Mouse (Mus musculus) hindbrain, postnatal 0 days (tissue): ENCODE data around the gene Kdm2a. TPM values are rescaled to one million over a fixed set of nuclear protein-coding genes. Genes with fewer than 3 reads are reported as not detected.

Experiments used
- ATAC-seq: fragments of 200-750 bp; cut with Nextera tagmentation; 2 replicates; pipeline ENCODE4 v1.8.0; 2017; ENCODE audit warnings: mild to moderate bottlenecking, moderate TSS enrichment, moderate library complexity
- DNase-seq: peaks from one replicate; pipeline ENCODE4 v3.0.0-alpha.2; 2015; ENCODE audit warnings: low spot score
- H3K27ac ChIP-seq: fragments of 300-500 bp; sonication (generic); 2 replicates; pipeline ENCODE4 v1.5.1; 2014; ENCODE audit warnings: mild to moderate bottlenecking
- H3K27me3 ChIP-seq: fragments of 300-500 bp; sonication (generic); 2 replicates; pipeline ENCODE4 v1.6.1; 2014; ENCODE audit warnings: low read length, mixed read lengths; ENCODE audit not compliant: insufficient read depth
- H3K36me3 ChIP-seq: fragments of 300-500 bp; sonication (generic); 2 replicates; pipeline ENCODE4 v1.6.1; 2014; ENCODE audit warnings: low read length, mixed read lengths; ENCODE audit not compliant: insufficient read depth
- H3K4me1 ChIP-seq: fragments of 300-500 bp; sonication (generic); 2 replicates; pipeline ENCODE4 v1.6.1; 2014; ENCODE audit warnings: antibody characterized with exemption, low read length, mixed read lengths; ENCODE audit not compliant: insufficient read depth
- H3K4me2 ChIP-seq: fragments of 300-500 bp; sonication (generic); 2 replicates; pipeline ENCODE4 v1.6.1; 2014; ENCODE audit warnings: low read depth, mild to moderate bottlenecking, low read length, moderate library complexity, mixed read lengths
- H3K4me3 ChIP-seq: fragments of 300-500 bp; sonication (generic); 2 replicates; pipeline ENCODE4 v1.5.1; 2014; ENCODE audit warnings: low read length
- H3K9ac ChIP-seq: fragments of 300-500 bp; sonication (generic); replicated peaks from 2 replicates; pipeline ENCODE4 v1.6.1; 2014; ENCODE audit warnings: mild to moderate bottlenecking, low read length, moderate library complexity, mixed read lengths
- H3K9me3 ChIP-seq: fragments of 300-500 bp; sonication (generic); 2 replicates; pipeline ENCODE4 v1.6.1; 2016; ENCODE audit warnings: low read length, mixed read lengths
- CTCF ChIP-seq: IDR thresholded peaks from 2 replicates; pipeline ENCODE4 v1.5.1; 2016; ENCODE audit warnings: antibody characterized with exemption, control low read depth, low read depth
- WGBS: fragments of 180-500 bp; shearing (Covaris S2); extraction: QIAGEN DNeasy Blood & Tissue Kit; methylation state at CpG from one replicate; pipeline ENCODE4 v1.1.7; 2014; 5-methylcytosine and 5-hydroxymethylcytosine counted together
- polyA plus RNA-seq: library from polyadenylated mRNA; unstranded; fragments of >200 nt; fragmentation: Nextera tagmentation; extraction: Ambion mirVana; gene quantifications from 2 replicates; pipeline ENCODE4 v1.2.1, GENCODE M21; 2015
- total RNA-seq: library from RNA; depleted of rRNA; stranded (reverse); fragments of >200 nt; gene quantifications from 2 replicates; pipeline ENCODE4 v1.2.3, GENCODE M21; 2014; rRNA removed

Kdm2a gene
- total RNA-seq, result 67.5 and 73.7 TPM in 2 replicates
- polyA plus RNA-seq, result 18.0 and 19.8 TPM in 2 replicates

GRCm38 (mm10) chr19:4397798-4398629 lies at the start of gene Kdm2a:
Kdm2a (minus strand) TSS chr19:4398285.
- DNase-seq, result peak; percentile 52
- Histone ChIP-seq H3K36me3 (no peaks in the 10 kb centered on the region), H3K27me3 (no peaks in the 10 kb centered on the region), H3K9ac (peak within 1 kb of the TSS; percentile 76), H3K4me1 (no peaks in the 10 kb centered on the region; the same call in 1 of the 2 replicates), H3K4me3 (peak within 1 kb of the TSS; percentile 100), H3K4me2 (peak within 1 kb of the TSS; percentile 76), H3K9me3 (no peaks in the 10 kb centered on the region), H3K27ac (peak within 1 kb of the TSS; percentile 92)
- under 1% methylated on average over 77 of the region's 82 CpGs for WGBS
- ATAC-seq, result peak; percentile 41; the same call in 1 of the 2 replicates
- TF ChIP-seq CTCF, result no peak

GRCm38 (mm10) chr19:4447445-4447844 lies 49.4 kb upstream of the Kdm2a start:
- 0 out of 2 replicates have a peak, but pooled peaks have one; percentile 21 for ATAC-seq
- WGBS, result 89% methylated on average over 9 of the region's 9 CpGs
- Histone ChIP-seq H3K9ac (no peak overlapping the region), H3K4me1 (no peaks in the 10 kb centered on the region), H3K4me2 (no peak overlapping the region), H3K27me3 (no peaks in the 10 kb centered on the region), H3K4me3 (no peak overlapping the region), H3K9me3 (no peaks in the 10 kb centered on the region), H3K27ac (no peak overlapping the region), H3K36me3 (no peaks in the 10 kb centered on the region)
- DNase-seq, result no peak
- TF ChIP-seq CTCF, result no peak

- Histone ChIP-seq H3K4me1 (0 out of 2 replicates have a peak, but pooled peaks cover 1% of the 10 kb centered on the region), H3K9ac (no peak overlapping the region), H3K4me2 (no peak overlapping the region), H3K36me3 (no peaks in the 10 kb centered on the region), H3K27me3 (no peaks in the 10 kb centered on the region), H3K4me3 (no peak overlapping the region), H3K9me3 (no peaks in the 10 kb centered on the region), H3K27ac (no peak overlapping the region)
- 84% methylated on average over 8 of the region's 8 CpGs for WGBS
- ATAC-seq (no peak), DNase-seq (no peak)
- no peak for TF ChIP-seq CTCF
Measured at GRCm38 (mm10) chr19:4446661-4447420, 48.8 kb upstream of the Kdm2a start.

- ATAC-seq, result peak; percentile 61; the same call in 1 of the 2 replicates
Measured at GRCm38 (mm10) chr19:4442408-4442807, 44.3 kb upstream of the Kdm2a start.

GRCm38 (mm10) chr19:4441621-4442161 lies 43.6 kb upstream of the Kdm2a start:
- Histone ChIP-seq H3K4me3 (no peak overlapping the region), H3K27ac (no peak overlapping the region; the same call in 1 of the 2 replicates)

More at GRCm38 (mm10) chr19:4442408-4442807, 44.3 kb upstream of the Kdm2a start:
- 5% methylated on average over 3 of the region's 3 CpGs for WGBS
- no peaks in the 10 kb centered on the region for H3K36me3 ChIP-seq
- peak overlapping the region; percentile 60 for H3K27ac ChIP-seq
- peak; percentile 90 for TF ChIP-seq CTCF
- no peaks in the 10 kb centered on the region for H3K9me3 ChIP-seq
- peak; percentile 81 for DNase-seq
- peaks cover 9% of the 10 kb centered on the region; the same call in 1 of the 2 replicates for H3K27me3 ChIP-seq
- no peak overlapping the region for H3K9ac ChIP-seq
- H3K4me3 ChIP-seq, result no peak overlapping the region
- no peak overlapping the region for H3K4me2 ChIP-seq
- H3K4me1 ChIP-seq, result peaks cover 10% of the 10 kb centered on the region; the same call in 1 of the 2 replicates

GRCm38 (mm10) chr19:4441090-4441591 lies 43.1 kb upstream of the Kdm2a start:
- 21% methylated on average over 6 of the region's 6 CpGs for WGBS
- Histone ChIP-seq H3K4me3 (no peak overlapping the region), H3K9me3 (no peaks in the 10 kb centered on the region), H3K27me3 (peaks cover 9% of the 10 kb centered on the region; the same call in 1 of the 2 replicates), H3K4me2 (no peak overlapping the region), H3K36me3 (no peaks in the 10 kb centered on the region), H3K4me1 (peaks cover 10% of the 10 kb centered on the region; the same call in 1 of the 2 replicates), H3K9ac (no peak overlapping the region), H3K27ac (0 out of 2 replicates have a peak overlapping the region, but pooled peaks have one; percentile 8)
- ATAC-seq, result peak; percentile 18; the same call in 1 of the 2 replicates
- DNase-seq, result peak; percentile 60
- TF ChIP-seq CTCF, result peak; percentile 76

More at GRCm38 (mm10) chr19:4441621-4442161, 43.6 kb upstream of the Kdm2a start:
- Histone ChIP-seq H3K4me1 (peaks cover 10% of the 10 kb centered on the region; the same call in 1 of the 2 replicates), H3K36me3 (no peaks in the 10 kb centered on the region), H3K9me3 (no peaks in the 10 kb centered on the region), H3K27me3 (peaks cover 9% of the 10 kb centered on the region; the same call in 1 of the 2 replicates), H3K9ac (no peak overlapping the region), H3K4me2 (no peak overlapping the region)
- WGBS, result 25% methylated on average over 10 of the region's 10 CpGs
- DNase-seq (peak; percentile 13), ATAC-seq (peak; percentile 53)
- no peak for TF ChIP-seq CTCF
